Mouse (Mus musculus): ENCODE measurements at regions not wholly inside any gene's neighbourhood (a gene's known extent, or its start where the extent isn't known, plus 50 kb on each side); places are given as distances from the start of the nearest gene placed in this dataset.

DNA sequence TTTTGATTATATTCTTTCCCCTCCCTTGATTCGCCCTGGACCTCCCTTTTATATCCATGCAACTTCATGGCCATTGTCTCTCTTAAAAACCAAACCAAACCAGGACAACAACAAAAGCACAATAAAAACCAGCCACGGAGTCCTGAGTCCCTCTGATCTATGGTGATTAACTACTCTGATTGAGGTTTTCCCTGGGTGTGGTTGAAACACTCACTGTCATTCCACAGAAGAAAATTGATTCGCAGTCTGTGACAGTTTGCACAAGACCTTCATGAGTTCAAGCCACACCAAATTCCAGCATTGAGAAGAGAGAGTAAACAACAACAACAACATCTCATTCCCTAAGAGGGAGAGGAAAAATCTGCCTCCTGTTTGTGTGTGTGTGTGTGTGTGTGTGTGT, 56.1 kb upstream of the Acsl3 start:
- no peak for ATAC-seq (ENCODE audit: insufficient read depth)
- no peak for TF ChIP-seq CTCF (IDR thresholded peaks at IDR 0.05; ENCODE audit: low read depth)

DNA sequence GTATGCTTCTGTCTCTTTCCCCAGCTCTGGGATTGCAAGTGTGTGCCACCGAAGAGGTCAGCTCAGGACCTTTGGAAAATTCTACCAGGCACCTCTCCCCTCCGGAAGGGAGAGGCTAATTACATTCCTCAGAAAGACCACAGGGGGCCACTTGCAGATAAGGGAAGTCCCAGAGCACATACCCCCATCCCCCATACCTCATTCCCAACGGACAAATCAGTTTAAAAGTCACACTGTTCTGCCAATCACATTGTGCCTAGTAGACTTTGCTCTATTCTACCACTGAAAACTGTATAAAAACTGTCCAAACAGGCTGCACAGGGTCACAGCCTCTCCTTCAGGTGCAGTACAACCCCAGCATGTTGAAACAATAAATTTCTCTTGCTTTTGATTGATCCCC, 55.6 kb upstream of the Acsl3 start:
- Histone ChIP-seq H3K27me3 (ENCODE audit: insufficient read depth, low read length) (no peaks in the 10 kb centered on the region), H3K4me1 (ENCODE audit: insufficient read depth) (no peaks in the 10 kb centered on the region), H3K9me3 (ENCODE audit: low read depth, low read length) (no peaks in the 10 kb centered on the region), H3K9ac (no peak overlapping the region), H3K4me3 (ENCODE audit: low read depth, low read length) (no peak overlapping the region), H3K27ac (ENCODE audit: low read depth) (no peak overlapping the region), H3K36me3 (ENCODE audit: insufficient read depth) (no peaks in the 10 kb centered on the region), H3K4me2 (no peak overlapping the region)
- ATAC-seq (ENCODE audit: insufficient read depth) (no peak), DNase-seq (no peak)
- TF ChIP-seq CTCF (IDR thresholded peaks at IDR 0.05; ENCODE audit: low read depth), result no peak
- whole genome bisulfite sequencing, result 5% methylated on average over 3 of the region's 3 CpGs

More for the DNA sequence above, 56.1 kb upstream of the Acsl3 start:
- Histone ChIP-seq H3K4me1 (ENCODE audit: insufficient read depth) (no peaks in the 10 kb centered on the region), H3K4me3 (ENCODE audit: low read depth, low read length) (no peak overlapping the region), H3K27me3 (ENCODE audit: insufficient read depth, low read length) (no peaks in the 10 kb centered on the region), H3K4me2 (no peak overlapping the region), H3K27ac (ENCODE audit: low read depth) (no peak overlapping the region), H3K9ac (no peak overlapping the region), H3K9me3 (ENCODE audit: low read depth, low read length) (no peaks in the 10 kb centered on the region), H3K36me3 (ENCODE audit: insufficient read depth) (no peaks in the 10 kb centered on the region)
- 28% methylated on average over 3 of the region's 3 CpGs for WGBS
- DNase-seq, result no peak

DNA sequence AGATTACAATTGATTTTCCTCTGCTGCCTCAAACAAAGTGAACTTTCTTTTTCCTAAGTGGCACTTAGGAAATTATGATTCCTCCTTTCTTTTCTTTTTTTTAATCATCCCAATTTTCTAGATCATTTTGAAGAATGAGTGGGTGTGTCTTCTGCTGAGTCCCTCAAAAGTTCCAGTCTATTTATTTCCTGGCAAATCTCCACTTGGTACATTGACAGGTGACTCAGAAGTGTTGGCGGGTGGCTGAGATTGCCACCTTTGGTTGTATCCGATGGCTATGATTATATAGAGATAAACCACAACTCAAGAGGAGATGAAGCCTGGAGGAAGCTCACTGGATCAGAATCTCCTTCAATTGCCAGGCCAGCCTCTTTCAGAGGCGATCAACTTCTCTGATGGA, 54.7 kb upstream of the Acsl3 start:
- WGBS, result 76% methylated on average over 3 of the region's 3 CpGs
- H3K9ac ChIP-seq, result no peak overlapping the region
- no peak overlapping the region for H3K27ac ChIP-seq (ENCODE audit: low read depth)
- DNase-seq (no peak), ATAC-seq (ENCODE audit: insufficient read depth) (no peak)
- no peaks in the 10 kb centered on the region for H3K36me3 ChIP-seq (ENCODE audit: insufficient read depth)
- H3K4me1 ChIP-seq (ENCODE audit: insufficient read depth), result no peaks in the 10 kb centered on the region
- H3K4me3 ChIP-seq (ENCODE audit: low read depth, low read length), result no peak overlapping the region
- H3K9me3 ChIP-seq (ENCODE audit: low read depth, low read length), result no peaks in the 10 kb centered on the region
- H3K4me2 ChIP-seq, result no peak overlapping the region
- no peaks in the 10 kb centered on the region for H3K27me3 ChIP-seq (ENCODE audit: insufficient read depth, low read length)
- TF ChIP-seq CTCF (IDR thresholded peaks at IDR 0.05; ENCODE audit: low read depth), result no peak

DNA sequence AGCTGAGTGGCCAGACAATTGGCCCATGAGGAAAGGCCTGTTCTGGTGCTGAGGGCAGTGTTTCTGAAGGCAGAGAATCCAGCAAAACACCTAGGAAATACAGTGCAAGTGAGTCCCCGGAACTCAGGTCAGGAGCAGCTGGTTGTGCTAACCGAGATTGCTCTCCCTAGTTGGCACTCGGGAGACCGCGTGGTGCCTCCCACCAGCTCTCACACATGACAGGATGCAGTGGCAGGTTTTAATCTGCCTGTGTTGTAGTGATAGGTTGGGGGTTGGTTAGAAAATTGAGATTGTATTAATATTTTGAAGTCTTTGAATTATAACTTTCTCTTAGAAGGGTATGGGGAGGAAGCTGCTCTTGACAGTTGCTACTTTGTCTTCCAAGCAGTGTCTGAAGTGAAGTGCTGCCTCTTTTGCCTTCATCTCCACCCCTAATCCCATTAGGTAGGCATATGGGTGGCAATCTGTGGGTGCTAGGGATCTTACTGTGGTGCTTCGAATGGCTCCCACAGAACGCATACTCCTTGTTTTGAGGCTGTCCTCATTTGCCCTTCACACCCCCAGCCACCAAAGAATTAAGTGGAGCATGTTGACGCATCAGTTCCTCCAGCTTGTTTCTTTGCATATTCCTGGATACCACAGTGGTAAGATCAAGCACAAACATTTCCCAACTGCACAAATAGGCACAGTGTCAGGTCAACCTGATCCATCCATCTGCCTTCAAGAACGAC, 52.6 kb upstream of the Acsl3 start:
- 69% methylated on average over 9 of the region's 9 CpGs for WGBS
- no peaks in the 10 kb centered on the region for H3K9me3 ChIP-seq (ENCODE audit: low read depth, low read length)
- H3K9ac ChIP-seq, result no peak overlapping the region
- ATAC-seq (ENCODE audit: insufficient read depth), result no peak
- no peaks in the 10 kb centered on the region for H3K36me3 ChIP-seq (ENCODE audit: insufficient read depth)
- no peaks in the 10 kb centered on the region for H3K27me3 ChIP-seq (ENCODE audit: insufficient read depth, low read length)
- no peaks in the 10 kb centered on the region for H3K4me1 ChIP-seq (ENCODE audit: insufficient read depth)
- no peak overlapping the region for H3K27ac ChIP-seq (ENCODE audit: low read depth)
- H3K4me3 ChIP-seq (ENCODE audit: low read depth, low read length), result no peak overlapping the region
- no peak for DNase-seq
- no peak overlapping the region for H3K4me2 ChIP-seq
- no peak for TF ChIP-seq CTCF (IDR thresholded peaks at IDR 0.05; ENCODE audit: low read depth)
